Mouse (Mus musculus) bone marrow, adult 2 months (tissue): ENCODE data around the gene A030005K14Rik. TPM values are rescaled to one million over a fixed set of nuclear protein-coding genes. Genes with fewer than 3 reads are reported as not detected.

Experiments used
- H3K27ac ChIP-seq: fragments of 200-500 bp; 2 replicates; pipeline ENCODE4 v1.5.1; 2012; ENCODE audit warnings: low read depth, mild to moderate bottlenecking, control low read depth, inconsistent platforms, low read length; ENCODE audit not compliant: control insufficient read depth, poor library complexity, insufficient read depth
- H3K4me1 ChIP-seq: fragments of 200-500 bp; 2 replicates; pipeline ENCODE4 v1.6.1; 2011; ENCODE audit warnings: low read length; ENCODE audit not compliant: control insufficient read depth, insufficient read depth
- H3K4me3 ChIP-seq: fragments of 200-500 bp; replicated peaks from 2 replicates; pipeline ENCODE3; 2011; ENCODE audit warnings: mild to moderate bottlenecking, low read depth, low read length, control low read depth; ENCODE audit not compliant: control insufficient read depth
- CTCF ChIP-seq: fragments of 200-500 bp; IDR thresholded peaks from 2 replicates; pipeline ENCODE4 v1.5.1; 2011; ENCODE audit warnings: low read length, control low read depth; ENCODE audit not compliant: control insufficient read depth, insufficient read depth
- POLR2A ChIP-seq: fragments of 200-500 bp; IDR thresholded peaks from 2 replicates; pipeline ENCODE4 v1.6.1; 2011; ENCODE audit warnings: low read depth, mild to moderate bottlenecking, control low read depth, low read length, borderline replicate concordance; ENCODE audit not compliant: control insufficient read depth
- WGBS: fragments of 180-500 bp; shearing (Covaris S2); methylation state at CpG from one replicate; pipeline ENCODE4 v1.1.7; 2018; 5-methylcytosine and 5-hydroxymethylcytosine counted together
- polyA plus RNA-seq: library from polyadenylated mRNA; stranded (reverse); fragments of >200 nt; gene quantifications from 2 replicates; pipeline ENCODE4 v1.2.4, GENCODE M21; 2011; ENCODE audit warnings: low replicate concordance; ENCODE audit not compliant: missing spikeins, insufficient read depth, insufficient read length

A030005K14Rik gene
- polyA plus RNA-seq, 1 experiment: not detected

GRCm38 (mm10) chr1:83084790-83085189 lies 25.6 kb upstream of the A030005K14Rik start:
- H3K4me1 ChIP-seq: no peaks in the 10 kb centered on the region
- H3K4me3 ChIP-seq: no peak overlapping the region
- TF ChIP-seq POLR2A (no peak), CTCF (no peak)
- no peak overlapping the region for H3K27ac ChIP-seq
- 79% methylated on average over 2 of the region's 2 CpGs for WGBS

DNA sequence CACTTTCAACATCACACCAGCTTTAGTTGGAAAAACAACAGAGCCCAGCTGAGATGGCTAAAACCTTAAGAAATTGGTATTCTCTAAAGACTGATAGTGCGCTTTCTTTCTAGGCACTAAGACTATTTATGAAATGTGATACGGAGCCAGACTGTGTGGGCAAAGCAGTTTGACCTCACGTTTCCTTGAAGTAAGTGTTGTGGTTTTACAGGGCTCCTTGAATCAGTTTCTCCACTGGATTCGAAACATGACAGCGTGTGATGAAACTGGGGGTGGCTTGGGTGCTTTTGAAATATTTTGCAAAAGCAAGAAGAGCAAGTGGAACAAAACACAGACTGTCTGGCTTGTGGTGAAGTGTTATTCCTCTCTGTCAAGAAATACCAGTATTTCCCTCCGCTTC lies 17.8 kb upstream of the A030005K14Rik start:
- TF ChIP-seq CTCF: no peak
- no peak for TF ChIP-seq POLR2A
- Histone ChIP-seq H3K4me3 (no peak overlapping the region), H3K4me1 (no peaks in the 10 kb centered on the region), H3K27ac (no peak overlapping the region)
- 13% methylated on average over 6 of the region's 6 CpGs for WGBS

DNA sequence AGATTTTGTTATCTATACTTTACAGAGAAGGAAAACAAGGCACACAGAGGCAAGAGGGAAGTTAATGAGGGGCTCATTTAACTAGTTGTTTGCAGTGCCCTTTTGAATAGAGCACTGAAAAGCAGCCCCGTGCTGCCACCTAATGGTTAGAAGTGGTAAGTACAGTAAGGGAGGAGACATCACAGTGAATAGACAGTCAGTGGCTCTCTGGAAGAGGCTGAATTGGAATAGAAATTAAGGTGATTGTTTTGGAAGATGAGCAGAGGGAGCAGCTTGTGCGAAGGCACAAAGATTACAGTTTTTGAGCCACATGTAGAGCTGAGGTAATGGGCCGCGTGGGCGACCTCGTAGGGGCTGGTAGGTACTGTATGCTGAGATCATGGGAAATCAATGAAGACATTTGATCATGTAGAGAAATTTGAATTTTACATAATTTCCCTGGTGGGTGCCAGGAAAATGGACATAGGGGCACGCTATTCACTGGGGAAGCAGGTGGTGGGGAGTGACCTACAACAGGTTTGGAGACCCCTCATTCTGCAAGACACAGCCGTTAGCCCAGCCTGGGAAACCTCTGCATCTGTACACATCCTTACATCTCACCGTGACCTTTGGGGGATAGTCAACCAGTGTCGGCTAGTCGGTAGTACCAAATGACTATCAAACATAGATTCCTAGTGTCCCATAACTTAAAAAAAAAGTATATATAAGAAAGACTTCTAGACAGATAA lies 17.2 kb upstream of the A030005K14Rik start:
- no peak overlapping the region for H3K4me3 ChIP-seq
- WGBS: 49% methylated on average over 11 of the region's 11 CpGs
- no peak for TF ChIP-seq POLR2A
- no peak for TF ChIP-seq CTCF
- no peaks in the 10 kb centered on the region for H3K4me1 ChIP-seq
- H3K27ac ChIP-seq: no peak overlapping the region

DNA sequence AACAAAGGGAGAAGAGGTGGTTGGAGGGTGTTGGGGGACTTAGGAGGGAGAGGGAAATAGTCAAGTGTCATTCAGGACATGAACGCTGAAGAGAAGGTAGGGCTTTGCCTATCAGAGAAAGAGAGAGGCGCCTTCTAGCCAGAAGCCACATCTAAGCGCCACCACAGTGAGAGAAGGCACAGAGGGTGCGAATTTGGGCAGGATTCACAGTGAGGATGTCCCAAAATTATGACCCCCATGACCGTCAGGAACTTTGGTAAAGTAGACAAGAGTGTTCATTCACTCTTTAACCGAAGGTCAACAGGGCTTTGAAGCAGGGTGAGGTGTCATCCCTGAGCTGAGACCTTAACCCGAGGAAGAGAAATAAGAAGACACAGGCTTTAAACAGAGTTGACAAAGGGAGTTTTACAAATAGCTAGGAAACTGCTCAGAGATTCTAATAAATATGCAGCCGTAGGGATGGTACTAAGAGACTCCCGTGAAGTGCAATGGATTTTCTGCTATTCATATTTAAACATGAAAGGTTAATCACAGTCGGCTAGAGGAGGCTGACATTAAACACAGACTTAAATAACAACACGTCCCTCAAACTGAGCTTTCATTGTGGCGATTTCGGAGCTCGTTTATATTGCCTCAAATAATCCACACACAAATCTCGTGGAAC lies 16.5 kb upstream of the A030005K14Rik start:
- WGBS: 30% methylated on average over 15 of the region's 15 CpGs
- TF ChIP-seq POLR2A: no peak

DNA sequence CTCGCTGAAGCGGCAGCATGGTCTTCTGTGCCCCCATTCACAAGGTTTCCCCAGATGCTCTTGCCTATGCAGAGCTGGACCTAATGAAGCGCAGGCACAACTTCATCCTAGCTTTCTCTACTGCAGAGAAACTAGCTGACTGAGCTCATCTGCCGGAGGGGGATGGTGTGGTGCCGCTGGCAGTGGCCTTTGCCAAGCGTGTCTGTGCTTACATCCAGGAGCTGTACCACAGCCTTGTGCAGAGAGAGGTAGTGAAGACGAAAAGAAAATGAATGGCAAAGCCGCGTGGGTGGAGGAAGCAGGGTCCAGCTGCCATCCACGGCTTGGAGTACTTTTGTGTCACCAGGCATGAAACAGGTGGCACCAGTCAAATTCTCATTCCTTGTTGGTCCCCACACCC lies 8.0 kb upstream of the A030005K14Rik start:
- TF ChIP-seq POLR2A (no peak), CTCF (no peak)
- Histone ChIP-seq H3K27ac (no peak overlapping the region), H3K4me3 (no peak overlapping the region), H3K4me1 (no peaks in the 10 kb centered on the region)
- 74% methylated on average over 10 of the region's 10 CpGs for WGBS

More for the DNA sequence above, 16.5 kb upstream of the A030005K14Rik start:
- H3K4me1 ChIP-seq: no peaks in the 10 kb centered on the region
- no peak overlapping the region for H3K27ac ChIP-seq
- H3K4me3 ChIP-seq: no peak overlapping the region

DNA sequence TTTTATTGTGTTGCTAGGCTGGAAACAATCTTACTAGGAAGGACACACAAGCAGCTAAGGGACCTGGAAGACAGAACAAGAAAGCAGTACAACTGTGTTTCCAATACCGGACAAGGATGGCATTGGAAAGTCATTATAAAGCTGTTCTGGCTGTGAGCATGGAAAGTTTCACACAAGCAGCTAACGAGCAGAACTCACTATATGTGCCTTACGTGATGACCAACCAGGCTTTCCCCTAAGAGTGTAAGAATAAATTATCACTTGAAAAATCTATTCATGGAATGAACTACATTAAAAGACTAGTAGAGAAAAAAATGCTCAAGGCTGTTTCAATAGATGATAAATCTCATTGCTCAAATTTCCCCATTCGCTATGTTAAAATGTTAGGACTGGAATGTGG lies 7.4 kb upstream of the A030005K14Rik start:
- no peaks in the 10 kb centered on the region for H3K4me1 ChIP-seq
- no peak overlapping the region for H3K4me3 ChIP-seq
- TF ChIP-seq CTCF (no peak), POLR2A (no peak)
- 86% methylated on average over 4 of the region's 4 CpGs for WGBS
- no peak overlapping the region for H3K27ac ChIP-seq

GRCm38 (mm10) chr1:83064851-83065250 lies 5.7 kb upstream of the A030005K14Rik start:
- Histone ChIP-seq H3K27ac (no peak overlapping the region), H3K4me1 (no peaks in the 10 kb centered on the region), H3K4me3 (no peak overlapping the region)
- TF ChIP-seq CTCF: no peak
- TF ChIP-seq POLR2A: no peak
- 11% methylated on average over 3 of the region's 3 CpGs for WGBS

DNA sequence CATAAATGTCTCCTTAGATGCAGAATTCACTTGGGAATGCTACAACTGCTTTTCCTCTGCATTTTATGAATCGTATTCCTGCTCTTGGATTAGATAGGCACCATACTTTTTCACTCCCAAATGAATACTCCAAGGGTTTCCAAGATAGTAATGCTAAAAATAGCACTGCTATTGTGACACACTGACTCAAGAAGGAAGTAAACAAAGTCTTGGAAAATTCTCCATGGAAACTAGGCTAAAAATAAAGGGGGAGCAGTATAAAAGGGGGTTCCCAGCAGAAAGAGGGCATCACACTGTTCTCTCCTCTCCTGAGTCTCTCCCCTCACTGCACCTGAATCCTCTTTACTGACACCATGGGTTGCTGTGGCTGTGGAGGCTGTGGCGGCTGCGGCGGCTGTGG lies 1.5 kb upstream of the A030005K14Rik start, which contains the start of gene Krtap28-13:
Gene Krtap28-13 (plus strand): TSS at position 288 of the 400 bp plus-strand sequence.
- H3K27ac ChIP-seq: no peak within 1 kb of the TSS
- no peak within 1 kb of the TSS for H3K4me3 ChIP-seq
- TF ChIP-seq CTCF (no peak), POLR2A (no peak)
- WGBS: 78% methylated on average over 4 of the region's 4 CpGs
- no peaks in the 10 kb centered on the region for H3K4me1 ChIP-seq
